Mouse (Mus musculus) midbrain, postnatal 0 days (tissue): Measurements from ENCODE around the gene Mrpl16. TPM values are rescaled to one million over a fixed set of nuclear protein-coding genes. Genes with fewer than 3 reads are reported as not detected.

Experiments
- ATAC-seq: fragments of 200-750 bp; cut with Nextera tagmentation; 2 replicates; pipeline ENCODE4 v1.8.0; 2017; ENCODE audit warnings: moderate number of reproducible peaks, mild to moderate bottlenecking, moderate TSS enrichment, moderate library complexity; ENCODE audit not compliant: low FRiP score
- DNase-seq: peaks from one replicate; pipeline ENCODE4 v3.0.0-alpha.2; 2015; ENCODE audit warnings: low spot score
- H3K27ac ChIP-seq: fragments of 300-500 bp; sonication (generic); 2 replicates; pipeline ENCODE4 v1.5.1; 2014; ENCODE audit warnings: low read depth, mild to moderate bottlenecking, low read length, mixed read lengths
- H3K27me3 ChIP-seq: fragments of 300-500 bp; sonication (generic); 2 replicates; pipeline ENCODE4 v1.6.1; 2014; ENCODE audit warnings: low read length, control low read depth, mixed read lengths; ENCODE audit not compliant: insufficient read depth
- H3K36me3 ChIP-seq: fragments of 300-500 bp; sonication (generic); 2 replicates; pipeline ENCODE4 v1.6.1; 2014; ENCODE audit warnings: low read length, control low read depth, mixed read lengths; ENCODE audit not compliant: insufficient read depth
- H3K4me1 ChIP-seq: fragments of 300-500 bp; sonication (generic); 2 replicates; pipeline ENCODE4 v1.6.1; 2014; ENCODE audit warnings: mild to moderate bottlenecking, control low read depth, antibody characterized with exemption, low read length, mixed read lengths; ENCODE audit not compliant: insufficient read depth
- H3K4me2 ChIP-seq: fragments of 300-500 bp; sonication (generic); 2 replicates; pipeline ENCODE4 v1.6.1; 2014; ENCODE audit warnings: low read depth, mild to moderate bottlenecking, low read length, mixed read lengths; ENCODE audit not compliant: poor library complexity, severe bottlenecking
- H3K4me3 ChIP-seq: fragments of 300-500 bp; sonication (generic); 2 replicates; pipeline ENCODE4 v1.5.1; 2014; ENCODE audit warnings: low read depth, mild to moderate bottlenecking, low read length, moderate library complexity
- H3K9ac ChIP-seq: fragments of 300-500 bp; sonication (generic); replicated peaks from 2 replicates; pipeline ENCODE4 v1.6.1; 2014; ENCODE audit warnings: mild to moderate bottlenecking, low read length, moderate library complexity, mixed read lengths; ENCODE audit not compliant: poor library complexity, severe bottlenecking
- H3K9me3 ChIP-seq: fragments of 300-500 bp; sonication (generic); 2 replicates; pipeline ENCODE4 v1.6.1; 2016; ENCODE audit warnings: low read length, control low read depth
- CTCF ChIP-seq: IDR thresholded peaks from 2 replicates; pipeline ENCODE4 v1.5.1; 2016; ENCODE audit warnings: antibody characterized with exemption, mild to moderate bottlenecking
- WGBS: fragments of 180-500 bp; shearing (Covaris S2); extraction: QIAGEN DNeasy Blood & Tissue Kit; methylation state at CpG from one replicate; pipeline ENCODE4 v1.1.7; 2014; 5-methylcytosine and 5-hydroxymethylcytosine counted together
- polyA plus RNA-seq: library from polyadenylated mRNA; unstranded; fragments of >200 nt; fragmentation: Nextera tagmentation; extraction: Ambion mirVana; gene quantifications from 2 replicates; pipeline ENCODE4 v1.2.1, GENCODE M21; 2015
- total RNA-seq: library from RNA; depleted of rRNA; stranded (reverse); fragments of >200 nt; gene quantifications from 2 replicates; pipeline ENCODE4 v1.2.3, GENCODE M21; 2014; rRNA removed

Gene Mrpl16
- total and polyA plus RNA-seq, 2 experiments from 2014 or later = 15.6 to 52.3 TPM

GRCm38 (mm10) chr19:11819800-11820199 is 49.6 kb downstream of the Mrpl16 start:
- H3K4me2 ChIP-seq = peak overlapping the region; percentile 78
- no peaks in the 10 kb centered on the region; the same call in 1 of the 2 replicates for H3K4me1 ChIP-seq
- no peak overlapping the region for H3K27ac ChIP-seq
- TF ChIP-seq CTCF = peak; percentile 74
- peak; percentile 64; the same call in 1 of the 2 replicates for ATAC-seq
- H3K36me3 ChIP-seq = no peaks in the 10 kb centered on the region
- H3K9me3 ChIP-seq = no peaks in the 10 kb centered on the region
- WGBS = under 1% methylated on average over 15 of the region's 15 CpGs
- peak overlapping the region; percentile 33; the same call in 1 of the 2 replicates for H3K9ac ChIP-seq
- H3K4me3 ChIP-seq = peak overlapping the region; percentile 83
- DNase-seq = peak; percentile 83
- H3K27me3 ChIP-seq = no peaks in the 10 kb centered on the region

GRCm38 (mm10) chr19:11820211-11820610 is 50.0 kb downstream of the Mrpl16 start:
- no peaks in the 10 kb centered on the region for H3K27me3 ChIP-seq
- H3K27ac ChIP-seq = no peak overlapping the region
- ATAC-seq (no peak), DNase-seq (no peak)
- no peak overlapping the region for H3K9ac ChIP-seq
- peak overlapping the region; percentile 83 for H3K4me3 ChIP-seq
- WGBS = 34% methylated on average over 6 of the region's 6 CpGs
- H3K4me2 ChIP-seq = peak overlapping the region; percentile 78
- no peaks in the 10 kb centered on the region; the same call in 1 of the 2 replicates for H3K4me1 ChIP-seq
- TF ChIP-seq CTCF = no peak
- no peaks in the 10 kb centered on the region for H3K9me3 ChIP-seq
- H3K36me3 ChIP-seq = no peaks in the 10 kb centered on the region

- Histone ChIP-seq H3K27me3 (no peaks in the 10 kb centered on the region), H3K36me3 (no peaks in the 10 kb centered on the region), H3K4me1 (no peaks in the 10 kb centered on the region), H3K9me3 (no peaks in the 10 kb centered on the region), H3K9ac (no peak overlapping the region), H3K4me3 (no peak overlapping the region), H3K27ac (no peak overlapping the region), H3K4me2 (no peak overlapping the region)
- DNase-seq = no peak
- TF ChIP-seq CTCF = no peak
- no peak for ATAC-seq
- 31% methylated on average over 4 of the region's 4 CpGs for WGBS
These were observed 53.3 kb downstream of the Mrpl16 start for GRCm38 (mm10) chr19:11823346-11824065.

Other genes with a start within 250 kb of the Mrpl16 start
- gene Ms4a4d, start 233.6 kb upstream of the Mrpl16 start, total RNA-seq = not detected in 2 replicates
- not detected in 2 replicates for gene Ms4a4d, start 233.6 kb upstream of the Mrpl16 start, polyA plus RNA-seq
- 1.3 and 2.0 TPM in 2 replicates for gene Ms4a6d, start 165.5 kb upstream of the Mrpl16 start, total RNA-seq
- gene Ms4a6d, start 165.5 kb upstream of the Mrpl16 start, polyA plus RNA-seq = 1.8 and 2.7 TPM in 2 replicates
- gene Ms4a2, start 146.7 kb upstream of the Mrpl16 start, total RNA-seq = not detected in 2 replicates
- 0.09 and 0.15 TPM in 2 replicates for gene Ms4a2, start 146.7 kb upstream of the Mrpl16 start, polyA plus RNA-seq
- gene Ms4a3, start 129.5 kb upstream of the Mrpl16 start, total RNA-seq = not detected in 2 replicates
- gene Ms4a3, start 129.5 kb upstream of the Mrpl16 start, polyA plus RNA-seq = not detected in 2 replicates
- gene Oosp2, start 109.8 kb upstream of the Mrpl16 start, total RNA-seq = not detected in 2 replicates
- gene Oosp2, start 109.8 kb upstream of the Mrpl16 start, polyA plus RNA-seq = not detected in 2 replicates
- gene Oosp1, start 79.2 kb upstream of the Mrpl16 start, total RNA-seq = not detected in 2 replicates
- not detected in 2 replicates for gene Oosp1, start 79.2 kb upstream of the Mrpl16 start, polyA plus RNA-seq
- gene Oosp3, start 73.3 kb upstream of the Mrpl16 start, total RNA-seq = not detected in 2 replicates
- gene Oosp3, start 73.3 kb upstream of the Mrpl16 start, polyA plus RNA-seq = not detected in 2 replicates
- gene Gif, start 22.8 kb upstream of the Mrpl16 start, total RNA-seq = not detected in 2 replicates
- gene Gif, start 22.8 kb upstream of the Mrpl16 start, polyA plus RNA-seq = not detected in 2 replicates
- gene Stx3, start 49.0 kb downstream of the Mrpl16 start, total RNA-seq = 28.8 and 35.0 TPM in 2 replicates
- gene Stx3, start 49.0 kb downstream of the Mrpl16 start, polyA plus RNA-seq = 36.6 and 37.8 TPM in 2 replicates
- gene Olfr1417, start 68.8 kb downstream of the Mrpl16 start, total RNA-seq = not detected in 2 replicates
- gene Olfr1417, start 68.8 kb downstream of the Mrpl16 start, polyA plus RNA-seq = 0.16 and 0.18 TPM in 2 replicates
- not detected in 2 replicates for gene Olfr1418, start 90.7 kb downstream of the Mrpl16 start, total RNA-seq
- gene Olfr1418, start 90.7 kb downstream of the Mrpl16 start, polyA plus RNA-seq = not detected in 2 replicates
- 0.16 TPM in 1 of 2 replicates, not detected in the other for gene Olfr1419, start 104.7 kb downstream of the Mrpl16 start, total RNA-seq
- not detected in 2 replicates for gene Olfr1419, start 104.7 kb downstream of the Mrpl16 start, polyA plus RNA-seq
- gene Olfr1420, start 116.2 kb downstream of the Mrpl16 start, total RNA-seq = not detected in 2 replicates
- gene Olfr1420, start 116.2 kb downstream of the Mrpl16 start, polyA plus RNA-seq = 0.06 TPM in 1 of 2 replicates, not detected in the other
- 11.8 and 13.4 TPM in 2 replicates for gene Patl1, start 142.0 kb downstream of the Mrpl16 start, total RNA-seq
- gene Patl1, start 142.0 kb downstream of the Mrpl16 start, polyA plus RNA-seq = 10.7 and 11.9 TPM in 2 replicates
- gene Osbp, start 195.6 kb downstream of the Mrpl16 start, total RNA-seq = 24.6 and 28.1 TPM in 2 replicates
- gene Osbp, start 195.6 kb downstream of the Mrpl16 start, polyA plus RNA-seq = 2.8 TPM in 2 replicates